Mouse (Mus musculus) cerebellum, adult 11-12 months (tissue): ENCODE measurements around the gene Celsr1.
A peak's percentile ranks its signal among the peaks of the same experiment; 100 is the strongest.

ENCODE experiments used
- DNase-seq: peaks from one replicate; pipeline ENCODE4 v3.0.0; 2022

Gene Celsr1

DNA sequence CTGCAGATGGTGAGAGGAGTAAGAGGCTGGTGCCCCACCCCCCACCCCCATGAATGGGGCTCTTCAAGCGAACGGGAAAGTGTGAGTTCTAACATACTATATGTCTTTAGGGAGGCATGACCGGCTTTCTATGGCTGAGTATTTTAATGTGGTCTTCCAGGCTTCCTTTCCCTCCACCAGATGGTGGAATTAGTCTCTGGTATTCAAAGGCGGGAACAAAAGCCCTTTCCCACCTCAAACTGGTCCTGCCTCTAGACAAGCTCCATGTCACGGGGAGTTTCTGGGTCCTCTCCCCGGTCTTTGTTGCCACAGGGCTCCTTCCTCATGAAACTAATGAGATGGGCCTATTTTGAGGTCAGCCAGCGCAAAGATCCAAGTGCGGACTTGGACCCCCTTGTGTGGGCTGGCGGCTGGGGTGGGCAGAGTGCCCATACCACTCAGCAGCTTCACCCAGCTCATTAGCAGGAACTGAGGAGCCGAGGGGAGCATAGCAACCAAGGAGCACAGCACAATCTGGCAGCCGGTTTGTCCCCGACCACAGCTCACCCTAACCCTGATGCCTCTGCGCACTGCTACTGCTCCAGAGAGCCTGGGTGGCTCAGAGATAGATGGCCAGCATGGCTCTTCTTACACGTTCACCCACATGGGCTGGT is 39.5 kb downstream of the Celsr1 start:
- no peak for DNase-seq

DNA sequence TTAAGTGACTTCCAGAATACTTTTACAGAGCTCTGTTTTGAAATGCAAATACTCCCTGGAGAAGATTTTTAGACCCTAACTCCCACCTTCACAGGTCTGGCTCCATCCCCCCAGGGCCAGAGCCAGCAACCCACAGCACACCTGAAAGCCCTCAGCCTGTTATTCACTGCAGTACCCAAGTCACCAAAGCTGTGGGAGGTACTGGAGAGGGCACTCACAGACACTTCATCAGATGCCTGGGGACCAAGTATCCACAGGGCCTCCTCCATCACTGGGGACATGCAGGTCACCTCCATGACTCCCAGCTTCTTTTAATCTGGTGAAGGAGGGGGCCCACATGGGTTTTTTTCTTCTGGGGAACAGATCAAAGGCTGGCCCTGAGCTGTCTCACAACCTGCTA is 40.2 kb downstream of the Celsr1 start:
- DNase-seq, result no peak

DNA sequence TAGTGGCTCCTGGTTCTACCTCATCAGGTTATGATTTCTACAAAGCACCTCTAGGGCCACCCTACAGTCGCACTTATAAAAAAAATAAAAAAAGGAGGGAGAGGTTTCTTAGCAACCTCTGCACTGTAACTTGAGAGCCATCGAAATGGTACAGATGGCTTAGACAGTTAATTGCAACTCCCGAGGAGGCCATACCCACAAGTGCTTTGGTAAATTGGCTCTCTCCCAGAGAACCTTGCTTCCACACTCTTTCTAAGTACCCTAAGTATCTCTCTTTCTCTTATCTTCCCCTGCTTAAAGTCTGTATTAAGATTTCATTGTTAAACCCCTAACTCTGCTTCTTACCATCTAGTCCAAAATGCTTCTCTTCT is 41.5 kb downstream of the Celsr1 start:
- DNase-seq, result no peak

DNA sequence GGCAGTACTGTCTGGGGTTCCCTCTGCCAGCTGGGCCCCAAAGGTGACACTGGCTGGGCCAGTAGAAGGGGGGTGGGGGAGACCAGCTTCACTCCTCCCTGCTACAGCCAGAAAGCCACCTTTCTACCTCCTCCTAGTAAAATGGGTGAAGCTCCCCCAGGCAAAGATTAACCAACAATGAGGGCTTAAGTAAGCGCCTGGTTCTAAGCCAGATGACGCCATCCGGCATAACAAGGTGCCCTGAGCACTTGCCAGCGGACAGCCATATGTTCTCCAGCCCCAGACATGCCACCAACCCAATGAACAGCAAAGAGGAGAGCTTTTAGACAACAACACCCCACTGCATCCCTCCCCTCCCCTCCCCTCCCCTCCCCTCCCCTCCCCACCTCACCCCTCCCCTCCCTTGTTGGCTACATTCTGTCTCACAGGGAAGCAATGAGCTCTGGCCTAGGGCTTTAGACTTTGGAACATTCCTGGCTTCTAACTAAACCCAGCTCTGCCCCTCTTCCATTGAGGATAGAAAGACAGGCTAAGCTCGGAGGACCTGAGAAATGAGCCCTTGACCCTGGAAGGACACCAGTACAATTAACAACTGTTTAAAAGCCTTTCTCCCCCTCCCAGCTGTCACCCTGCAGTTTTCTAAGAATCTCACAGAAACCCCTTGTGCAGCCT is 42.0 kb downstream of the Celsr1 start:
- DNase-seq, result peak; percentile 81

DNA sequence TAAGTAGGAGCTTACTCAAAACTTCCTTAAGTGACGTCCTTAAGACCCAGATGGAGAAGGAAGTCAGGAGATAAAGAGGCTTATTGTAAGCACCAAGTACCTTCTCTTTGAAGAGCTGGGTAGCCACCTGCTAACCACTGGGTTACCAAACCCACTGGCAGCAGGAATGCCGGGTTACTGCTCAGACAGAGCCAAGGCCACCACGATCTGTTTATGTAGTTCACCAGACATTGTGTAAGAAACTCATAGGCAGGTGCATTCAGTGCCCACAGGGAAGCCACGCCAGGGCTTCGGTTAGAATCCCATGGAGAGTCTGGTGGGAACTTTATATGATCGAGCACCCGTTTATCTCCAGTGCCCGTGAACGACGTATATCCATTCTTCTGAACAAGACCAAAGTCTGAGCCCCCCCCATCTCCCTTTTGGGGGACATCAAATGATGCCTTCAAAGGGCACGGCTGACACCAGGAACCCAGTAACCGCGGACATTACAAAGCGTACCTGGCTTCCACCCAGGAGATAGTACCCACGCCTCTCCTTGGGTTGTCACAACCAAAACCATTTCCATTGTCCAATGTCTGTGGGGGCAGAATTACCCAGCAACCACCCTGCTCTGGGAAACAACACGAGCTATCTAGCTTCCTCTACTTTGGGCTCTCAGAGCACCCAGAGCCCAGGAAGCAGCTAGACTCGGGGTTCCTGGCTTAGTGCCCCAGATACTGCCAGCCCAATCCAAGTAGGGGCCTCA is 42.7 kb downstream of the Celsr1 start:
- DNase-seq, result no peak

DNA sequence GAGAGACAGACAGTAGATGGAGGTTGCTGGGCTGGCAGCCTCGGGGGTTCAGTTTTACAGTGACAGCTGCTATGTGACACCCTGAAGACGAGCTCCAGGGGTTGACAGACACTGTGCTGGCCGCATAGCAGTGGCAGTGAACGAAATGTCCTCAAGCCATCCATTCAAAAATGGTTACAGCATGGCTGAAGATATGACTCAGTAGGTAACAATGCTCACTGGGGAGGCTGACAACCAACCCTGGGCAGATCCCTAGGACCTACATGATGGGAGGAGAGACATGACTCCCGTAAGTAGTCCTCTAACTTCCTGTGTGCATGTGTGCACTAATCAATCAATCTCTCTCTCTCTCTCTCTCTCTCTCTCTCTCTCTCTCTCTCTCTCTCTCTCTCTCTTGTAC is 45.7 kb downstream of the Celsr1 start:
- no peak for DNase-seq

DNA sequence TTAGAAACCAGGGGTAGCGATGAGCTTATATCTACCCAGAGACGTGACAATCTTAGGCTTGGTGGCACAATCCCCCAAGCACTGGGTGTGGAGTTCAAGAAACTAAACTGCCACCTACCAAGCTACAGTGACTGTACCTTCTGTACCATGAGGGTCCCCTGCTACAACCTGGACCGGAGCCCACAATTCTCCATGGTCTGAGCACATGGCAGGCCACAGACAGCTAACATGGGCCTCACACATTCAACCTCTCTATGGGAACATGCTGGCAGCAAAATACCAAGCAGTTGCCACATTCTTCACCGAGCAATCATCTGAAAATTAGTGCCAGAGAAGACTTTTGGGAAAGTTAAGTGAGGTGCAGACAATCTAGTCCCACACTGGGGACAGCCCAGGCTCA is 47.4 kb downstream of the Celsr1 start:
- DNase-seq, result no peak

DNA sequence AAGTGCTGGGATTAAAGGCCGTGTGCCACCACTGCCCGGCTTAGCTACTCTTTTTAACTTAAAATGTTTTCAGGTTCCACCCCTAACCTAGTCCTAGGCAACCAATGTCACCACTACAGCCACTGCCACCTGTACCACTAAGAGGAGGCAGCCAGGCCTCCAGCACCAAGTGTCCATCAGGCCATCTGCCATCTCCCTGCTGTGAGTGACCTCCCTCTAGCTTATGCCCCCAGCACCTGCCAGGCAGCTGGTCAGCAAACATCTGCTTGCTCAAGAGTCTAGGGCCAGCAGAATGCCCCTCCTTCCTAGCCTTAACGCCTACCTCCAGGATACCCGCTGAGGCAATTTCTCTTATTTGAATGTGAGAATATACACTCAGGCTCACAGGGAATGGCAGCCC is 48.0 kb downstream of the Celsr1 start:
- DNase-seq, result no peak

DNA sequence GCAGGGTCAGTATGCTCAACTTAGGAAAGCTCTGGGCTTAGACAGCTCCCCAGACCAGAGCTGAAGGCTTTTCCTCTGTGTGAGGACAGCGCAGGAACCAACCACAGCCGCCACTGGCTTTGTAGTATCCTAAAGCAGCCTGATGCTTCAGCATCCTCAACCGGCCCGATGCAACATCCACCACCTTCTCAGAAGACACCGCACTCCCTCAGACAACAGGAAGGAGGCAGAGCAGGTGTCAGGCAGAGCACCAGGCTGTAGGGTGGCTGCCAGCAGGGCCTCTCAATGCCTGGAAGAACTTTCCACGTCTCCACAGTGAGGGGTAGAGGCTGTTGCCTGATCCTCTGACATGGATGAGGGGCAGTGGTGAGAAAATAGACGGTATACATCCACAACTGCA is 50.4 kb downstream of the Celsr1 start:
- DNase-seq, result no peak

DNA sequence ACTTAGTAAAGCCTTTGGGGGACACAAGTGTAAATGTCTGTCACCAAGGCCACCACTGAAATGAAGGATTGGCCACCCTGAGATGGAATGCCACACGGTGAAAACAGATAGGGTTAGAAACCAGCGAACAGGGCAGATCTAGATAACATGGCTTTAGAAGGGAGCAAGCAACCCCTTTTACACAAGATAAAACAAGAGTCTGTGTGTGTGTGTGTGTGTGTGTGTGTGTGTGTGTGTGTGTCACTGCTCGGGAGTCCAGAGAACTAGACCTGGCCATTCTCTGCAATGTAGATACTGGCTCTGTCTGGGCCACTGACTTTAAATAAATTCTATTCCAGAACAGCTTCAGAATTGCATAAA is 51.2 kb downstream of the Celsr1 start:
- DNase-seq, result no peak

DNA sequence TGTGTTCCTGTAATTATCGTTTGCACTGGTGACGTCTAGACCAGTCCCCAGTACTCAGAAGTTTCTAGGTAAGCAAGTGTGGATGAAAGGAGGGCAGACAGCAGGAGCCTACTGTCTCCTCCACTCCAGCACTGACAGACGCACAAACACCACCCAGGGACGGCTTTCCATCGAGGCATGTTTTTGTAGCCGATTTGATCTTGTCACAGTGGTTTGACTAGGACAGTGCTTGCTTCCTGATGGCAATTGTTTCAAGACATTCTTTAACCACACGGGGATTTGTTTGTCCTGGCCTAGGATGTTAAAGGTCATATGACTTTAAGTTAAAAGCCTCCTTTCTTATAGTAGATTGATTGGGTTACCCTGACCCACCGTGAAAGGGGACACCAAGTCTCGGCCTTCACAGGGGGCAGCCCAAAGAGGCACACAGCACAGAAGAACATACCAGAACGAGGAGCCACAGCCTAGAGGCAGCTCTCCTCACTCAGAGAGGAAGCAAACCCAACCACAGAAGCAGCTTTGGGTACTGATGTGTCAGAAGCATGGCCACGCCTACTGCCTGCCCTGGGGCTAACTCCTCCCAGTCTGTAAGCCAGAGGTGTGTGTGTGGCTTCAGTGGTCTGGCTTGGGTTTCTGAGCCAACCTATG is 51.7 kb downstream of the Celsr1 start:
- DNase-seq, result no peak

DNA sequence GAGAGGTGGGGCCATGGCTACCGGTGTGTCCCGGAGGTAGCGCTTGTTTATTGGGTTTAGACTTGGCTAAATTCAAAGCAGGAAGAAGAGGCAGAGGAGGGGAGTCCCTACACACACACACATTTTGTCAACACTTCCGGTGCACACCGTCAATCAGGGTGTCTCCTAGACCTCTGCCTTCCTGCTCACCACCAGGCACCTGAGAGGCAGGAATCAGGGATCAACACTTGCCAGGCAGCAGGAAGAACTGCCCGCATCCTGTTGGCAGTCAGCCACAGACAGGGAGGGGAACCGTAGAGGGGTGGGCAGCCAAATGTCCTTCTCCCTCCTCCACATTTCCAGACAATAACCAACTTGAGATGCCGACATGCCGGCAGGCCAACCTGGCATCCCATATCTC is 56.5 kb downstream of the Celsr1 start:
- no peak for DNase-seq

DNA sequence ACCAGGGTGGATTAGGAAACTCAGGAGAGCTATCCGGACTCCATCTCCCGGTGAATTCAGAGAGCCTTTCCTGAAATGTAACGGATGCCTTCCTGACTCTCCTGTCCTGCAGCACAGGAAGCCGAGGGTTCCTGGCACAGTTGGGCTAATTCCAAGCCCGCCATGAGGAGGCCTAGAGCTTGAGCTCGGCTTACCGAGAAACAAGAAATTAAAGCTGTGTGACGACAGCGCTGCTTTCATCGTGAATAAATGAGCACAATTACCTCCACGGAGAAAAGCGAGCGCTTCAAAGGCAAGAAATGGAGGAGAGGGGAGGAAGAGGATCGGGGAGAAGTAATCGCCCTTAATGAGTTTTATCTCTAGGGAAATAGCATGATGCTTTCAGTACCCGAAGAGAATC is 57.8 kb downstream of the Celsr1 start:
- no peak for DNase-seq

DNA sequence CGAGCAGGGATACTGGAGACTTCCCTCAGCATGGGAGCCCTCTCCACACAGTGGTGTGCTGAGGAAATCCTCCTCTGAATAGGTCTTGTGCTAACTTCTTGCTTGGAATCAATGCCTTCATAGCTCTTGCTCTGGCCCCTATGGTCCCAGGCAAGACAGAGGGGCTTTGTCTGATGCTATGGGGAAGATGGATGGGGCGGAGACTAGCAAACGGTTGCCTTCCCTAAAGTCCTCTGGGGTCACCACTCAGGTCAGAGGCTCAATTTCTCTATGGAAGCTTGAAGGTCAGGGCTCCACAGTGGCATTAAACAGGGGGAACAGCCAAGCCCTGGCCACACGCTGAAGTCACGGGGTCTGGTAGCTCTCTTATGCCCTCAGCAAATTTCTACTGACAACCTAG is 62.0 kb downstream of the Celsr1 start:
- DNase-seq, result no peak

DNA sequence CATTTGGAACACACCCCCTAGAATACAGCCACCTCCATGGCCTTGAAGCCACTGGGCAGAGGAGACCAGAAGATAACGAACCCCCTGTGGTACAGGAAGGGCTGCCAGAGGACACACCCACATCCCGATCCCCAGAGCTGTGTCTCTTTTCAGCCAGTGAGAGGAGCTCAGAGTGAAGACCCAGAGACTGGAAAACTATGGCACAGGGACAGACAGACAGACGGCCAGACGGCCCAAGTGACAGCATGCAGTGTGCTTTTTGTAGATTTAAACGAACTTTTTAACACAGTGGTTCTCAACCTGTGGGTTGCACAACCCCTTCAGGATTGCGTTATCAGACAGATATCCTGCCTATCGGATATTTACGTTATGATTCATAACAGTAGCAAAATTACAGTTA is 63.1 kb downstream of the Celsr1 start:
- no peak for DNase-seq

DNA sequence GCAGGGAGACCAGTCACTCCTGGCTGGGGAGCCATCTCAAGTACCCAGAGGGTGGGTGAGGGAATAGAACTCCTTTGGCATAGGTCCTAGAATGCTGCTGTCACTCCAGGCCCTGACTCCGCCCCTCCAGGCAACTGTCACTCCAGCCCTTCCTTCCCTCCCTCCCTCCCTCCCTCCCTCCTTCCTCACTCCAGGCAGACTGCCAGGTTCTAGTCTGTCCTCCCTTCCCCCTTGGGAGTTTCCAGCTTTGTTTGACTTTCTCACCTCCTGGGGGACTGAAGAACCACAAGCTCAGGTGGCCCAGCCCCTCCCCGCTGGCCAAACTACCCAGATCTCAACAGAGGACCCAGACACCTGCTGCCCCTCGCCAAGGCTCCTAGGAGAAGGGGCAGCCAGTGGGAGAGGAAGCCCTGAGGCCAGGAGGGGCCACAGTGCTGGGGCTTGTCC is 63.8 kb downstream of the Celsr1 start:
- DNase-seq, result no peak

DNA sequence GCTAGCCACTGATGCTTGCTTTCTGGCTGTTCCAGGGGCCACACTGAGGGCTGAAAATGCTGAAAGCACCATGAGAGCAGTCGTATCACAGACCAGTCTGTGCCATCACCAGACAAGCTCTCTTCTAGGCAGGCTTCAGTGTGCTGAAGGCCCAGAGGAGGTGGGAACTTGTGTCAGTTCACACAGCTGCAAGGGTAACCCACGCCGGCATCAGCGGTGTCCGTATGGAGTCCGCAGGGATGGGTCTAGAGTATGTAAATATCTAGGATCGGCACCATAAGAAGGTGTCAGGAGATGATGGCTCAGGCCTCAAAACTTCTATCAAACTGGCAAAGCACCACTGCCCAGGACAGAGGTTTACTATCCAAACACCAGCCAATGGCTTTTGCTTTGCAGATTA is 64.3 kb downstream of the Celsr1 start:
- DNase-seq, result no peak

DNA sequence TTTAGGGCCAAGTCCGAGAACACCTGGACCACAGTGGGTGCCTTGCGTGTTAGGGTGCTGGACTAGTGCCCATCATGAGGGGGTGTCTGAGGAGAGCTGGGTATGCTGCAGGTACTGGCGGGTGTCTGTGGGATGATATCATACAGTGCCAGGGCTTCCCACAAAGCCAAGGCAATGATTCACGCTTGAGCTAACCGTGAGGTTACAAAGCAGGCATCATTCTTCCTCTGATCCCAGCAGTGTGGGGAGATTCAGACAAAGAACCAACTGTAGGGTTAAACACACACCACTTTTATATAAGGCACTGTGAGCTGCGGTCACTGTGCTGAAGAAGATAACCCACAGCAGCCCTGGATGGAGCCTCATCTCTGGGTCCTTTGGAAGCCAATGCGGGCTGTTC is 67.5 kb downstream of the Celsr1 start:
- DNase-seq, result no peak

DNA sequence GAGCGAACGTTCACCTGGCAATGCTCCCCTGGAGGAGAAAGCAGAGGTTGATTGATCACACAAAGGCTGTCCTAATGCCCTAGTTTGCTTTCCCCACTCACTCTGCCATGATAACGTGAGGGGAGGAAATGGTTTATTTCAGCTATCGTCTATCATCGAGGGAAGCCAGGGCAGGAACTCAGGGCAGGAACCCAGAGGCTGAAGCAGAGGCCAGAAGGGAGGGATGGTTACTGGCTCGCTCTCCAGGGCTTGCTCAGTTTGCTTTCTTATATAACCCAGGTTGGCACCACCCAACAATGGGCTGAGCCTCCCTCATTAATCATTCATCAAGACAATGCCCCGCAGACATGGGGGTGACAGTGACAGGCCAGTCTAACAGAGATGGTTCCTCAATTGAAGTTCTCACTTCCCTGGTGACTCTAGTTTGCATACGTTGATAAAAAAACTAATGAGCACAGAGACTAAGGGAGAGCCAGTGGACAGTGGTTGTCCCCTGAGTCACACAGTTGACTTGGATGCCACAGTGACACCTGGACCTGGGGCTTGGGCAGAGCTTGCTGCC is 70.2 kb downstream of the Celsr1 start:
- no peak for DNase-seq

DNA sequence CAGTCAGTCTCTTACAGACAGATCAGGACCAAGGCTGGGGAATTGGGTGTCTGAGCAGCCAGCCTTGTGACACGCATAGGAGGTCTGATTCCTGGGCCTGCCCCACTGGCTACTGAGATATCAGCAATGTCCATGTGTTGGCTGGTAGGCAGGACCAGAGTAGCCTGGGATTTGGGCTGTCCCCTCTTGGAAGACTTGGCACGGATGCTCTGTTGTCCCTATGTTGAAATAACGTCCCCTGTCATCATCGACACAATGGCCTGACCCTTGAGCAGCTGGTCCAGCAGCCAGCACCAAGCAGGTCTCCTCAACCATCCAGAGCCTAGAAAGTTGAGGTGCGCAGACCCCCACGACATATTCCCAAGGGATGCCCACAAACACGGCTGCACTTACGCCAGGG is 70.9 kb downstream of the Celsr1 start:
- no peak for DNase-seq

DNA sequence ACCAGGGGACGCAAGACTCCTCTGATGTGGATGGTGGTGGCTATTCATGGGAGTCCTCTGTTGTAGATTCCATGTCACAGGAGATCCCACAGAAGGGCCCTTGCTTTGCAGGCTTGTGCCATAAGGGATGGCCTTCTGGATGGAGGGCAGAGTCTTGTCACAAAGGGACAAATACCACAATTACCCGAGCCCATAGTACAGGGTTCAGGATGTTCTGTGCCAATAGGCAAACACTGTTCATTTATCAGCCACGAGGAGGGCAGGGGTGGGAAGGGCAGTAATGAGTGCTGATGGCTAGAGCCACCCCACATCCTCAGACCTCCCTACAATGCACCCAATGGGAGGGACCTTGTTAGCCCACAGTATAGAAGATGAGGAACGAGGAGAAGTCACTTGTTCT is 71.9 kb downstream of the Celsr1 start:
- no peak for DNase-seq

DNA sequence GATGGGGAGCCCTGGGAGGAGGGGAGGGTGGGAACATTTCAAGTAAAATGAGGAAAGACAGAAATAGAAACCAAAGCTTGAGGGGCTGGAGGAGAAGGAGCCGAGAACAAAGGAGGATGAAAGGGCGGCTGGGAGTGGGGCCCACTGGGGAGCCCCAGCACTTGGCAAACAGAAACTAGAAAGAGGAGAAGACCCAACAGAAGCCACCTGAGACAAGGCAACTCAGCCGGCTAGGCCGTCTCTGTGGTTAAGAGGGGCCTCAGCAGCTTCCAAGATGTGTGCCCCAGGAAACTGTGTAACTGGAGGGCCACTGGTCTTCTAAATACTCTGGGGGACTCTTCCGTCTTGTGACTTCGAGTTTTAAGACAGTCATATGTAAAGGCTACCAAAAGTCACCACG is 72.4 kb downstream of the Celsr1 start:
- DNase-seq, result no peak

DNA sequence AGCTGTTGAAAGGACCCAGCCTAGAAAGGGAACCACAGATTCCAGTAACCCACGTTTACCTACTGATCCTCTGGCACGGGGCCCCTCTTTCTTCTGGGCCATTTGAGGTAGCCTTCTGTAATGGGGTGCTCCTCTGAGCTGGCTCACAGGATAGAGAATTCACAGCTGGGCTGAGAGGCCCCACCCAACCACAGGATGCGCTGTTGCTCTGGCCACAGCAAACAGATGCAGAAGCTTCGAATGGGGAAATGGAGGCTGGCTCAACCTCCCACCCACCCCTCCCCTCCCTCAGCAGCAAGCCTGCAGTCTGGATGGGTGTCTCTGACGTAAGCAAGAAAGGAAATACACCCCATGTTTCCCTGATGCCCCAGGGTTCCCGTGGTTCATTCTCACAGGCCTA is 77.4 kb downstream of the Celsr1 start:
- no peak for DNase-seq

DNA sequence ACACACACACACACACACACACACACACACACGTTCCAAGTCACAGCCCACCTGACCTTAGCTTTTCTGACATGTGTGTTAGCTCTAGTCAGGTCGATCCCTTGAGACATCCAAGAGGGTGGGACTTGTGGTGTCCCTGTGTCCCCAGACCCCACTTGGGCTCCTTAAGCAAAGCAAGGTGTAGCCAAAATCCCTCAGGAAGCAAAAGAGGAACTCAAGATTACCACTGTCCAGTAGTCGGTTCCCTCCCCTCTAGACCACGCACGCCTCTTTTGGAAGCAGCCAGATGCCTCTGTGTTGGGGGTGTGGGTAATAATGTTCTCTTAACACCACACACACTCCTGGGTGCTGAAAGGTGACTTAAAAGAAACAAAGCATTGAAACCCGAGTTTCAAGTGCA is 80.1 kb downstream of the Celsr1 start:
- no peak for DNase-seq
